Mouse (Mus musculus): ENCODE measurements at regions not wholly inside any gene's neighbourhood (a gene's known extent, or its start where the extent isn't known, plus 50 kb on each side); places are given as distances from the start of the nearest gene placed in this dataset.

GRCm38 (mm10) chr3:152026034-152026433, 140.0 kb downstream of the Gipc2 start:
- TF ChIP-seq CTCF (IDR thresholded peaks at IDR 0.05; ENCODE audit: low read depth) = no peak
- no peak for TF ChIP-seq EP300 (IDR thresholded peaks at IDR 0.05; ENCODE audit: low read depth)

Data from liver, postnatal 0 days (tissue).